Mouse (Mus musculus) adrenal gland, adult 18-20 months (tissue): ENCODE measurements at regions not wholly inside any gene's neighbourhood (a gene's known extent, or its start where the extent isn't known, plus 50 kb on each side); places are given as distances from the start of the nearest gene placed in this dataset.

Experiments
- DNase-seq, 2 experiments: peaks; one replicate each; pipeline ENCODE4 v3.0.0; 2021 to 2022; ENCODE audit warnings: low spot score in 2 of 2

GRCm38 (mm10) chr12:15741219-15741618 lies 75.5 kb downstream of the Trib2 start:
- no peak for DNase-seq

DNA sequence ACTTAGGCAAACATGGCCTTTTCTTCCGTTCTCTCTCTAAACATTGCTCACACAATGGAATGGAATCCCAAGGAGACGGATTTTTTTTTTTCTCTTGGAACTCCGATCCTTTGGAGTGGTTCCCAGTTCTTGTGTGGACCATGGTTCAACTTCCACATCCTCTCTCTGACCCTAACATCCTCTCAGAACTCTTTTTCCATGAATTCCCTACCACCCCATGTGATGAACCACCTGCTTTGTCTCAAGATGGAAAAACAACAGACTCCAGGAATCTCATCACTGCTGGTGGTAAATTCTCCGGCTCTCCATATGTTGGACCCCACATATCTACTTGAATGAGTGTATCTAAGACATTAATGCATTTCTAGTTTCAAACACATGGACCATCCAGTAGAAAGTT lies 77.7 kb downstream of the Trib2 start:
- DNase-seq = no peak

DNA sequence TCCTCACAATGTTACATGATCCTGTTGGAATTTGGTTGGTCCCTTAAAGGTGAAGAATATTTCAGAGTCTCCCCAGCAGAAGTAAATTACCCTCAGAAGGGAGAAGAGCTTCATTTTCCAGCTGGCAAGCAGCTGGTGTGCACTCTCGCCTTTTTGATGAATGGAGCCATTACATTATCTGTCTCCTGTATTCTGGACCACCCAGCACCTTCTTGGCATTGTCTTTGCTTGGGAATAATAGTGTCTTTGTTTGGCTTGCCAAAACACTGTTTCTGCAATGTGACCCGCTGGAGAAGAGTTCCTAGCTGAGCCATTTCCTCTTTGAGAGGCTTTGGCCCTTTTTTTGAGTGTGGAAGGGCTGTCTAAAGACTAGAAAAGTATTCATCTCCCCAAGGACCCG lies 85.5 kb downstream of the Trib2 start:
- DNase-seq = no peak

DNA sequence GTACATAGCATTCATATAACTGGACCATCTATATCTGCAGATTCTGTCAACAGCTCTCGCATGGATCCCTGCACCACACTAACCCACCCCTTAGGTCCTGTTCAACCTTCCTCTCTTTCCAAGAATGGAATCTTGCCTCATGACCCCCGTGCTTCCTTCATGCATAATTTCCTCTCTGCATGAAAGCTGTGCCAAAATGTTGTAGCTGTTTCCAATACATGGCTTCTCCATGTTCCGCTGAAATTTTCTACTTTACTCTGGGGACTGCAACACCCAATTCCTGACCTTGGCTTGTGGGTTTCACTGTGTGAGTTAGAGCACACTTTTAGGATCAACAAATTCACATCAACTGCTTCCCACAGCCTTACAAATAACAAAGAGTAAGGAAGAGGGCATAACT lies 87.0 kb downstream of the Trib2 start:
- DNase-seq = no peak

GRCm38 (mm10) chr12:15723529-15723928 lies 93.2 kb downstream of the Trib2 start:
- DNase-seq = no peak

- DNase-seq = no peak
Observed at GRCm38 (mm10) chr12:15722161-15722560, 94.6 kb downstream of the Trib2 start.

- no peak for DNase-seq
Observed at GRCm38 (mm10) chr12:15720171-15720570, 96.6 kb downstream of the Trib2 start.

GRCm38 (mm10) chr12:15718827-15719226 lies 97.9 kb downstream of the Trib2 start:
- no peak for DNase-seq

- DNase-seq = no peak
Observed at GRCm38 (mm10) chr12:15717989-15718388, 98.7 kb downstream of the Trib2 start.

GRCm38 (mm10) chr12:15717342-15717741 lies 99.4 kb downstream of the Trib2 start:
- DNase-seq = no peak

DNA sequence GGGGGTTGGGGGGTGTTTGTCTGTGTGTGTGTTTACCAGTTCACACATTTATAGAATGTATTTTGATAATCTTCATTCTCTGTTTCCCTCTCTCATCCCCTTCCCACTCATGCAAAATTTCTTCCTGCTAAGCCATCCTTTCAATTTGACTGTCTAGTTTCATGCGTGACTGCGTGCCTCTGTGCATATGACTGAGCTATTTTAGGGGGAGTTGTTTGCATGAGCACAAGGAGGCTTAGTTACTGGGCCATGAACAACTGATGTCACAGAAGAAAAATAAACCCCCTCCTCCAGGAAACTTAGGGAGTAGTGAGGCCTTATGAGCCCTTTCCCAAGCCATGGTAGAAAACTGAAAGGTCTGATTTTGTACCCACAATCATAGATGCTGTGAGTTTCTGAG lies 103.1 kb downstream of the Trib2 start:
- DNase-seq = no peak

DNA sequence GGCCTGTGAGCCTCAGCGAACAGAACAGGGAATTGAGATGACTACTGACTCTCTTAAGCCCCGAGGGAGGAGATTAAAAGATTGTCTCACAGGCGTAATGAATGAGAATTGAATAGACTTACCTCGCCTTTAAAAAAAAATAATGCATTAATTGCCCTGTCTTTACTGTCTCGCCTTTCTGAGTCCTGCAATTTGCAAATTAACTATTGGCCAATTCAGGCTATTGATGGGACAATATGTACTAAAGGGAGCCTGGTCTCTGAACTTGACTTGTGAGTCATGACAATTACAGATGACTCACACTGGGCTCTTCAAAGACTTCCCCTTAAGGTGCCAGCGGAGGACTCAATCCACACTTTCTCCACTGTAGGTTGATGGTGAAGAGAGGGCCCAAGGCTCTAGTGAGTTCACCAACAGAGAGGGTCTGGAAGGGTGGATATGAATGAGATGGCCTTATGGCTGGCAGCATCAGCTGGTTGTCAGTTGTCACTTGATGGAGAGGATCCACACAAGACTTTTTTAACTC lies 109.1 kb downstream of the Trib2 start:
- DNase-seq = no peak

- DNase-seq = peak; percentile 43 to 46
Observed at GRCm38 (mm10) chr12:15704412-15704811, 112.3 kb downstream of the Trib2 start.

GRCm38 (mm10) chr12:15702137-15702536 lies 114.6 kb downstream of the Trib2 start:
- DNase-seq = no peak

- DNase-seq = no peak
Observed at GRCm38 (mm10) chr12:15698829-15699228, 117.9 kb downstream of the Trib2 start.

GRCm38 (mm10) chr12:15698042-15698771 lies 118.5 kb downstream of the Trib2 start:
- no peak for DNase-seq

DNA sequence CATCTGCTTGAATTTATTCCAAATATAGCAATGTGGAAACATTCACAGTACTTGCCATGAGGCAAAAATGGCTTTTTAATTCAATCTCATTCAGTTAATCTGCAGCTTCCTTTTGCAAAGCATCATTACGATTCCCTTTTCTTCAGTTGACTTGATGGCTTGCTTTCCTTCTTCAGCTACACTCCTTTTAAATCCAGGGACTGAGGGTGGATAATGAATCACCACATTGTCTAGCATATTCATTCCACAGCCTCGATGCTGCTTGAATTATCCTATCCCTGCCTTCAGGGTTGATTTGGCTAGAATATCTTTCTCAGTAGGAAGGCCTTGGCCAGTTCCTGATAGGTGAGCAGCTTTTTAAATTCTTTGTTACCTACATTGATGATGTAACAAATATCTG lies 128.4 kb downstream of the Trib2 start:
- no peak for DNase-seq

DNA sequence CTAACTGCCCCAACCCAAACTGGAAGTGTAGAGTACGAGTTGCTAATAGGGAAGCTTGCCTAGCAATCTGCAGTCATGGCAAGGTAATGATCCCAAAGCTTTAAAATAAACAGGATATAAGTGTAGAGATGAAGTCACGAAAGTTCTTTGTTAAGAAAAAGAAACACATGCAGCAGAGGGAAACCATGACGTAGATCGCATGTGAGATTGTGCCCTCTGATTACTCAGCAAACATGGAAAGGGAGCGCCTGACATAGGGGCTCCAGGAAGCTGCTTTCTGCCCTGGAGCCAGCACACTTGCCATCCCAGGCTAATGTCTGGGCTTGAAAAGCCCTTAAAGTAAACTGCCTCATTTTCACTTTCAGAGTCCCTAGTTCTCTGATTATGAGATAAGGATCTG lies 132.4 kb downstream of the Trib2 start:
- no peak for DNase-seq

GRCm38 (mm10) chr12:15681678-15682355 lies 134.9 kb downstream of the Trib2 start:
- no peak for DNase-seq

GRCm38 (mm10) chr12:15676127-15676526 lies 140.6 kb downstream of the Trib2 start:
- DNase-seq = no peak

DNA sequence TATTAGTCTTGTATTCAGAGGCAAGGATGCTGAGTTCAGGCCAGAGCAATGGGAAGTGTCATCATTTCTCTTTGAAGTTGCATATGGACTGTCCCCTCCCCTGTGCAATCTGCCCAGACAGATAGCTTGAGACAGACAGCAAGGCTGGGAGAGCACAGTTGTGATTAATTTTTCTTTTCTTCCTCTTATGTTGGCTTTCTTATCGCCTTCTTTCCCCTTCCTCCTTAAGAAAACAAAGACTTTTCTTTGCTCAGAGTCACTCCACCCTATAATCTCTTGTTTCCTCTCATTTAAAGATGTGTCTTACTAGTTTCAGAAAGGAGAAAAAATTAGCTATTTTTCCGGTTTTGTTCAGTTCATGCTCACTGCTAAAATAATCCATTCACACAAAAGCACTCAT lies 157.0 kb downstream of the Trib2 start:
- no peak for DNase-seq

- DNase-seq = no peak
Observed at GRCm38 (mm10) chr12:15659332-15659731, 157.4 kb downstream of the Trib2 start.
